Mouse (Mus musculus) spleen, postnatal 10 days (tissue): ENCODE results near the gene Shroom3.

ENCODE experiments used
- DNase-seq, 2 experiments: peaks; one replicate each; pipeline ENCODE4 v3.0.0; 2021 to 2022; ENCODE audit warnings: low spot score in 2 of 2

Shroom3 gene

DNA sequence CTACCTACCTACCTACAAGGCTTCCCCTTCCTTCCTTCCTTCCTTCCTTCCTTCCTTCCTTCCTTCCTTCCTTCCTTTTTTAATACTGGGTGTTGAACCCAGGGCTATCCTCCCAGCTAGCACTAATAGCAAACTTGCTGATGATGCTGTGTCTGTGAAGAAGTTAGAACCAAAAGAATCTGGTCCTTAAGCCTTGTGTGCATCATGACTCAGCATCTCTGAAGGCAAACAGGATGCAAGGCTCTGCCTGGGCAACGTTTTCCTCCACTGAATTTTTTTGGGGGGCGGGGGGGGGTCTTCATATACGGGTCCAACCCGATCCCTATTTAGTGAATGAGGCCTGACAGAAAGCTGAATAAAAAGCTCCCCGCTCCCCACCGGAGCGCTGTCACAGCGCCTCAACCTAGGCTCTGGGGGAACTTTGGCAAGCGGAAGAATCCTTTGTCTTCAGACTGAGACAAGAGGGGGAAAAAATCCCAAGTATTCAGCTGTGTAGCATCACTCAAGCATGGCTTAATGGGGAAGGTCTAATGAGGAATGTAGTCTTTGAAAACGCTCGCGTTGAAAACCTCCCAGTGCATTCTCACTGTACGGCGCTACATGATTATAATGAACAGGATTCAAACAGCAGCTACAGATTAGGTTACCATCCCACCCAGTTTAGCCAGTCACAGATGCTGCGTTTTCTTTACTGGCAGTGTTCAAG, 15.0 kb downstream of the Shroom3 start:
- DNase-seq: no peak

DNA sequence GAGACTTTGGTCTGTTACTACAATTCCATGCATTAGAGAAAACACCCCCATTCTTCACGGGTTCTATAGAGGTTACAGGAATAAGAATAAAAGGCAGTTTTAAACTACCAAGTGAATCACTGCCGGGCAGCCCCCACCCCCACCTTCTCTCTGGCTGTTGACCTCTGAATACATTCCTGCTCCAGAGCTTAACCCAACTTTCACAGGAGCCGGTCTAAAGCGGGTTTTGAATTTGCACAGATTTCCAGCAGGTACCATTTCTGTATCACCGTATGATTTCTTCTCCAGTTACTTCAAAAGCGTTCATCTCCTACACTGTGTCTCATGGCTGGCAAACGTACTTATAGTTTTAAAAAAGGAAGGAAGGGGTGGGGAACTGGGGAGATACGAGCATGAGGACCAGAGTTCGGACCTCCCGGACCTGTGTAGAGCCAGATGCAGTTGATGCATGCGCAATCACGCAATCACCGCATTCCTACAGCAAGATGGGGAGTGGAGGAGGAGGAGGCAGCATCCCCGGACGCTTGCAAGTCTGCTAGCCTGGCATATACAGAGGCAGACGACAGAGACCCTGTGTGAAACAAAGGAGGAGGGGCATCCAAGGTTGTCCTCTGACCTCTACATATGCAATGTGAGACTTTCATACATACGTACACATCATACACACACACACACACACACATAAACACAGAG, 15.7 kb downstream of the Shroom3 start:
- DNase-seq: no peak

GRCm38 (mm10) chr5:92701750-92702149, 18.5 kb downstream of the Shroom3 start:
- DNase-seq: no peak

DNA sequence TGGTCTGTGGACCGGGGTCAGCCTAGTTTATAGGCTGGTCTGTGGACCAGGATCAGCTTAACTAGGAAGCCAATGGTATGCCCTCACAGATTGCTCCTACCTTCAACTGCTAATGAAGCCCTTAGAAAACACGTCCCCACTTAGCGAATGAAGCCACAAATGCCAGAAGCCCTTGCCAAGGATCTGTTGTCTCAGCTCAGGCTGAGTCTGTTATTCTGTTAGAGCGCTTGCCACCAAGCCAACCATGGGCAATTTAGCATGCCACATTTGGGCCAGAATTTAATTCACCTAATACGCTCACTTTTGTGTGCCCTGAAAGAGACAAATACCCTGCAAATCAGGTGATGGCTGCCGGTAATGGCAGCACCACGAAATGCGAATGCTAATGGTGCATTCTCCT, 20.4 kb downstream of the Shroom3 start:
- no peak for DNase-seq

DNA sequence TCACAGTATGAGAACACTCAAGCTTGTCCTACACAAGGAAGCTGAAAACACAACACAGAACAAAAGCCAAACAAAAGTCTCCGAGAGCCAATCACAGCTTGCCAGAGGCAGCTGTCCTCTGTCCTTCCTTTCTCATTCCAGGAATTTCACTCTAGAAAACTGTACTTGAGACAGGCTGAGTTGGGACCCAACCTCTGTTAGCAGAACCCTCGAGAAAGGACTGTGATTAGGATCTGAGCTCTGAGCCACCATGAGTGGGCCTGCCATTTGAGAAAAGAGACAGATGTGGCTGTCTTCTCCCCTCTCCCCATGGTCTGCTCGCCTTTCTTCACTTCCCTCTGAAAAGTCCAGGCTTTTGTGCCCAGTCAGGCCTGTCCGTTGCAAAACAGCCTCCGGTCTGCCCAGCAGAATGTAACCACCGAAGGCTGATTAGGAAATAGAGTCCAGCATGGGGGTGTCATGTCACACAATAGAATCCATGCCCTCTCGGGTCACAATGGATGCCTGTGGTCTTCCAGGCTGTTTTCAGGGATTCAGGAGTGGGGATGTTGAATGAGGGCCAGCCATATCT, 24.8 kb downstream of the Shroom3 start:
- DNase-seq: no peak

DNA sequence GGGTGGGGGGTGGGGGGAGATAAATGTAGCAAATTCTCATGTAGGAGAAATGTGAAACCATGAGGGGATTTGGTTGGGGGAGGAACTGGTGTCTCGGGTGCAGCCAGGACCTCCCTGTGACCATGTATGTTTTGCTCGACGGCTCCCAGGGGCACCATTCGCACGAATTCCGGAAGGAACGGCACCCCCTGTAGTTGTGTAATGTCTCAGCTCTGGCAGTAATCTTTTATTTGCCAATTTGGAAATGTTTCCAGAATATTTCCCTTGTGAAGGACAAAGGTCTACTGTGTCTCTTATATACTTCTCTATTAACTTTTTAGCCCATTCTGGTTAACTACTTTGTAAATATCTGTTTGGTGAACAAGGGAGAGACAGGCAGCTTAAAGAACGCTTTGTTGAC, 27.5 kb downstream of the Shroom3 start:
- DNase-seq: no peak

- no peak for DNase-seq
These were observed 28.5 kb downstream of the Shroom3 start for GRCm38 (mm10) chr5:92711666-92712290.

DNA sequence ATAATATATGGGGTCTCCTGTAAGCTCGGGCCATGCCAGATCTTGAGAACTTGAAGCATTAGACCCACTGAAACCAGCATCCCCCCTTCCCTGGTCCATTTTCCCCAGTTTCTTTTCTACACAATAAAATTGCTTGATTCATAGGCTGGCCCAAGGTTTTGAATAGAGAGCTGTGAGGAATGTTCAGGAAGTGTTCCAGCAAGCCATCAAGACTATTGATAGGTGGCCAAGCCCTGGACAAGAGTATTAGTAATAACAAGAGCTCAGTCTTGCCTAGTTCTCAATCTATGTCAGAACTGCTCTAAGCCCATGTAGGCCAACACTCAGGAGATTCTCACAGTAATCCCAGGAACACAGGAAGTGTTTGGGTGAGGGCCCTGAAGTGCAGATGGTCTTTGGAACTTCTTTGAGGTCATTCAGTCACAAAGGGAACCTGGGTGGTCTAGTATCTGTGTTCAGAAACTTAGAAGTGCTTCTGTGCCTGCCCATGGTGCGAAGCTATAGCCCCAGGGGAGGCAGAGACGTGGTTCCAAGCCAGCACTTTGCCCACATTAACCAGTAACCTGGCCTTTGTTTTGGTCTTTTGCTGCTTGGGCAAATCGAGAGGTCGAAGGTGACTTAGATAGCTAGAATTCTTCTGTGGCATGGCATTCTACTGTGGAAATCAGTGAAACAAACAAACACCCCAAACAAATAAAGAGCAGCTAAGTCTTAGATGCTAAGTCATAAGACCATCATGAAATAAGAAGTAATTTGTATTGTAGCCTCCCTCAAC, 29.6 kb downstream of the Shroom3 start:
- DNase-seq: no peak

GRCm38 (mm10) chr5:92714886-92715285, 31.7 kb downstream of the Shroom3 start:
- no peak for DNase-seq

- DNase-seq: no peak
These were observed 32.1 kb downstream of the Shroom3 start for GRCm38 (mm10) chr5:92715319-92715718.

DNA sequence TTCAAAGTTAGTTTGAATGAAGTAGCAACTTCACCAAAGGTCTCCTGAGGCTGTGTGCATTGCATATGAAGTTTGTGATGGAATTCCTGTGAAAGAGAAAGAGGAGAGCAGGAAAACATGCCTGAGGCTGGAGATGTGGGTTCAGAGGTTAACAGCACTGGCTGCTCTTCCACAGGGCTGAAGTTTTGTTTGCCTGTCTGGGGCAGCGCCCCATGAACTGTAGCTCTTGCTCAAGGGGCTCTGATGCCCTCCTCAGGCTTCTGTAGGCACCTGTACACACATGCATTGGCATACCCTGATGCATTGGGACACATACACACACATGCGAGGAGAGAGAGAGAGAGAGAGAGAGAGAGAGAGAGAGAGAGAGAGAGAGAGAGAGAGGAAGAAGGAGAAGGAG, 32.7 kb downstream of the Shroom3 start:
- DNase-seq: no peak

DNA sequence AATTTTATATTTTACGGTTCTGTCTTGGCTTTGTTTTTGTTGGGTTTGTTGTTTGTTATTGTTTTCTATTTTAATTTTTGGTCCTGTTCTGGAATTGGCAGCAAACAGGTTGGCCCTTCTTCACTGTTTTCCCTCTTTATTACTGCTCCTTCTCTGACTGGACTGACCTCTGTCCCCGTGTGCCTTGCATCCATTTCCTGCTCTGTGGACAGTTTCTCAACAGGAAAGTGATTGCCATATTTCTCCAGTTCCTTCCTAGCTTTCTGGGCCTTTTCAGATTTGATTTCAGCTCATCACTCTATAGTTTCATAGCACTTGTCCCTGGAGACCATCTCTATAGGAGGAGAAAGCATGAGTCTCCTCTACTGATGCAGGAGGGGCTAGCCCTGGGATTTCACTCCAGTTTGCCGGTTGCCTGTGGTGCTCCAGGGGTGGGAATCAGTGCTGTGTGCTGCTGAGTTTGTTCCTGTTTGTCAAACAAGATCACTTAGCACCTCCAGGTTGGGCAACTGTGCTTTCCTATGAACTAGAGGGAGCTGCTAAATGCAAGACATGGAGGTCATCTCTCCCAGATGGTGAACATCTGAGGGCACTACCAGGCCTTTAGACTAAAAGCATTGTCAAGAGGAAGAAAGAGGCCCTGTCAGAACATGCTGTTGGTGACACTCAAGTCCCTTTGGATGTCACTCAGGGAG, 34.6 kb downstream of the Shroom3 start:
- DNase-seq: no peak

- no peak for DNase-seq
These were observed 35.6 kb downstream of the Shroom3 start for GRCm38 (mm10) chr5:92718856-92719255.

- no peak for DNase-seq
These were observed 38.4 kb downstream of the Shroom3 start for GRCm38 (mm10) chr5:92721610-92722009.

DNA sequence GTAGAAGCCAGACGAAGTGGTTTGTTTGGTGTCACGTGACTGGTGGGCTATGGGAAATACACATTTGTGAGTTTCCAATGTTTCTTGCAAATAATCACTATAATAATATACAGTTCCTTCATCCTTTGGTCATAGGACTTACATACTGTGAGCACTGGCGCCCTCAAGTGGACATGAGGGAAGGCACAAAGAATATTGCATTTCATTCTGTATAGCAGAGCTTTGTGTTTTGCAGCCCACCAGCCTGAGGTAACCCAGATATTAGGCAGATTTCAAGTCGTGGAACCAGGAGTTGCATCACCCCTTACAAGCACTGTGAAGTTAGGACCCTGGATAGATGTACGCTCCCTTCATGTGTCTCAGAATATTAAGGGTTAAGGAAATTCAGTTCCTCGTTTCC, 42.7 kb downstream of the Shroom3 start:
- DNase-seq: peak in 1 of 2 experiments; percentile 45

GRCm38 (mm10) chr5:92728252-92728828, 45.1 kb downstream of the Shroom3 start:
- DNase-seq: no peak

DNA sequence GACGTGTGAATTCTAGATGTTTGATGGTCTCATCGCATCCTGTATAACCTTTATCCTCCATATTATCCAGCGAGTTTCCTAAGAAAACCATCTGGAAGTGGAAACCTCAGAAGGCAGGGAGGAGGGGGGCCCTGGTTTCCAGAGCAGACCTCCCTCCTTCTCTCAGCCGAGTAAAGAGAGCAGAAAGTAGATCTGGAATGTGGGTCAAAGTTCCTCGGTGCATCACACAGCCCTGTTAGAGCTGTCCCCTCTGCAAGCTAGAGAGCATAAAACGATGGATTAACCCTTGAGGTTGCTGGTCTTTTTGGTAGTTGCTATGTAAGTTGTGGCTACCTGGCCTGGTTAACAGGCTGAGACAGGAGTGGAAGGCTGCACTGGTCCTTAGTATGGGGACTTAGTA, 46.0 kb downstream of the Shroom3 start:
- no peak for DNase-seq

- no peak for DNase-seq
These were observed 58.6 kb downstream of the Shroom3 start for GRCm38 (mm10) chr5:92741802-92742201.

- DNase-seq: no peak
These were observed 59.5 kb downstream of the Shroom3 start for GRCm38 (mm10) chr5:92742701-92743100.

DNA sequence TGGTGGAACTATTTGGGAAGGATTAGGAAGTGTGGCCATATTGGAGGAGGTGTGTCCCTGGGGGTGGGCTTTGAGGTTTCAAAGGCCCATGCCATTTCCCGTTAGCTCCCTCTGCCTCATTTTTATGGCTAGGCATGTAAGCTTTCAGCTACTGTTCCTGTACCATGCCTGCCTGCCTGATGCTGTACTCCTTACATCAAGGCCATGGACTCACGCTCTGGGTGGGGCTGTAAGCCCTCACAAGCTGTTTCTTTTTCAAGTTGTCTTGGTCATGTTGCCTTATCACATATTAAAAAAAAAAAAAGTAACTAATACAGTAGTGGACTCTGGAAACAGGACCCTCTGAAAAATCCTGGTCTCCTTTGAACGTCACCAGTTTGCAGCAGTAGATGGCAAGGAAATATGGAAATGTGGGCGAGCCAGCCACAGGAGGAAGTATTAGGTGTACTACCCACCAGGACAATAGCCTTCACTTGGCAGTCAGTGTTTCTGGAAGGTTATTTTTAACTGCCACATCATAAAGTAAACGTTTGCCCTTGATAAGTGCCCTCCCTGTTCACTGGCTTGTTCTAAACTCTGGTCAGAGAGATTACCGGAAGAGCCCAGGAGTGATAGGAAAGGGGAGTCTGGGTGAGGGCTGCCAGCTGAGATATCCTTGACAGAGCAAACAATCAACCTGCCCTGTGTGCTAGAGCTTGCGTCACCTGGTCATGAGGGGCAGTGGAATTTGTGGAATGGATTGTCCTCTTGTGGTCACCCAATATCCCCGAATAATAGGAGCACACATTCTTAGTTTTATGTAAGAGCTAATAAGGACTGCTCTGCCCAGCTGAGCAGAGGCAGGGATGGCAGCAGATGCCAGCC, 62.4 kb downstream of the Shroom3 start:
- DNase-seq: no peak
